Mouse (Mus musculus): ENCODE results near the gene Zfp239. TPM values are rescaled to one million over a fixed set of nuclear protein-coding genes. Genes with fewer than 3 reads are reported as not detected.
"Not testable (repeated sequence)": the region's sequence is repeated elsewhere in the genome, so short reads cannot be mapped to it uniquely, and the experiment has no call there.

Gene Zfp239
- total RNA-seq (2021), result 1 to 10 TPM in 1 of 2 experiments, under 1 TPM in 1; 0.80 to 1.2 TPM
- long read RNA-seq, experiment 1, partial matches to known transcripts, result 0 of 2 reads
- long read RNA-seq, experiment 1, other reads (novel, unspliced or antisense), result 2 of 2 reads
- long read RNA-seq, experiment 2, partial matches to known transcripts, result 0 of 2 reads
- long read RNA-seq, experiment 2, other reads (novel, unspliced or antisense), result 2 of 2 reads

- DNase-seq (ENCODE audit: low spot score in 2 of 2), result no peak
These were observed at the start of gene Zfp239 for GRCm38 (mm10) chr6:117861848-117862247. Zfp239 (plus strand) TSS chr6:117862100.

DNA sequence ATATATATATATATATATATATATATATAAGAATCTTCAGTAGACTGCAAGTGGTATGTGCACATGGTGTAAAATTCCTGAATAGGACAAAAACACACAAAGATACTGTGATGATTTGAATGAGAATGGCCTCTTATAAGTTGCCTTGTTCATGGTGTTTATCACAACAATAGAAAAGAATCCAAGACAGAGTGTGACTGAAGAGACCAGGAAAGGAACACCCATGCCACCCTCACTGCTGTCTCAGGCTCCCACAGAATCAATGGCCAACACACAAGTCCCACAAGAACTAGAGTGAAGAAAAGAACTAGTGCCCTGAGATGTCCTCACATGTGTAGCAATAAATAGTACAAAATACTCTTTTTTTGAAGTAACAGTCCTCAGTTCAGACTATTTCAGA, 47.2 kb upstream of the Zfp239 start:
- DNase-seq (ENCODE audit: low spot score in 2 of 2), result no peak

GRCm38 (mm10) chr6:117817108-117817541, 44.8 kb upstream of the Zfp239 start:
- DNase-seq (ENCODE audit: low spot score in 2 of 2), result no peak

DNA sequence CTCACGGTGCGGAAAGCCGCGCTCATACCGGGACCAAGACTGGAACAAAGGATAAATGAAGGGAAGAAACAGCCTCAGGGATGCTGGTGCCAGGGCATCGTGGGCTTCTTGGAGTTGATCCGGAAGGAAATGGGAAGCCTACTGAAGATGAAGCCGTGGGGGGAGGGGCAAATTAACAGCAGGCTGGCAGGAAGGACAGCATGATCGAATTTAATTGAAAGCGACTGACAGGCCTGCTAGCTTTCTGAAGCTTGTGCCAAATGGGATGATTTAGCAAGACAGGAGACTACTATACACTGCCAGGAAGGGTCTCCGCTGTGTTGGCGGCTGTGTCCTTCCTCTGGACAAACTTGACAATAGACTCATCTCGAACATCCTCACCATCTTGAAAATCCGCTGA, 41.6 kb upstream of the Zfp239 start:
- DNase-seq (ENCODE audit: low spot score in 2 of 2), result no peak

GRCm38 (mm10) chr6:117825369-117825768, 36.5 kb upstream of the Zfp239 start:
- peak; percentile 36 to 67 for DNase-seq (ENCODE audit: low spot score in 2 of 2)

DNA sequence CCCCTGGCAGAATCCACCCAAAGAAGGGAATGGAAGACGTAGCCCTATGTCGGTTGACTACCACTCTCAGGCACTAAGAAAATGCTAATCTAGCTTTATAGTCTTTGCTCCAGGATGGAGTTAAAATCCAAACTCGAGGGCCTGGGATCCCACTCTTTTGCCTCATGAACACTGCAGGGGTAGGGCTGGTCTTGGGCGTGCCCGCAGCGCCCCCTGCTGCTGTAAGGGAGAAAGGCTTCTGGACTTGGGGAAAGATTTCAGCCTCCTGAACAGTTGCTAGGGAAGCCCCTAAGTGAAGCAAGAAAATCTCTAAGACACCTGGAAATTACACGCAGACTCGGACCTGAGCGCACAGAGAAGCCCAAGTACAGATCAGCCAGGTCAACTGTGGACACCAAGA, 33.6 kb upstream of the Zfp239 start:
- peak; percentile 44 to 62 for DNase-seq (ENCODE audit: low spot score in 2 of 2)

- DNase-seq (ENCODE audit: low spot score in 2 of 2), result peak; percentile 92 to 94
These were observed 21.0 kb upstream of the Zfp239 start, which contains the start of gene Zfp637 for GRCm38 (mm10) chr6:117840686-117841510. Zfp637 (plus strand) TSS chr6:117841180.

DNA sequence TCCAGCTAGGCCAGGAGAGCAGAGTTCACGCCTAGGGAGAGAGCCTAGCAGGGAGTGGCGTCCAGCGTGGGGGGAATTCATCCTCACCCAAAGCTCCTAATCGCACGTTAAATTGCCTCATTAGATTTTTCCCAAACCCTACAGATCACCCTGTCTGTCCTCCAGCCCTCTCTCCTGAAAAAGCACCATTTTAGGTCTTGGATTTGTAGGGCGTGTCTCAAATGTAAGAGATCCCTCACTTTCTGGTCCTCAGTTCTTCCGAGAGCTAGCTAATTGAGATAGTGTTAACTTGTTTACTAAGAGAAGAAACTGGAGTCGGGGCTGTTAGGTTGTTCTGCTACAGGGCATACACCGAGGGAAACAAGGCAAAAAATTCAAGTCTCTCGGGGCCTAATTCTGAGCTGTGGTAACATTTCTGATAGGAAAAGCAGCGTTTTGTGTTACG, 20.4 kb upstream of the Zfp239 start:
- DNase-seq (ENCODE audit: low spot score in 2 of 2), result no peak

DNA sequence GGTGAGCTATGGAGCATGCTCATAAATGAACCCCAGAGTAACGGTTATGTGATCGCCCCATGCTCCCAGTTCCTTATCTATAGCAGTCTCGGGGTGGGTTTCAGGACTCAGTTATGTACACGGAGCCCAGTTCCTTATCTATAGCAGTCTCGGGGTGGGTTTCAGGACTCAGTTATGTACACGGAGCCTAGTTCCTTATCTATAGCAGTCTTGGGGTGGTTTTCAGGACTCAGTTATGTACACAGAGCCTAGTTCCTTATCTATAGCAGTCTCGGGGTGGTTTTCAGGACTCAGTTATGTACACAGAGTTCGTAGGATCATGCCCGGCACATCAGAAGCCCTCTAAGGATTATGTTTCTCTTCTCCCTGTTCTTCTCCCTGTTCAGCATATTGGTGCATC, 17.3 kb upstream of the Zfp239 start:
- no peak for DNase-seq (ENCODE audit: low spot score in 2 of 2)

DNA sequence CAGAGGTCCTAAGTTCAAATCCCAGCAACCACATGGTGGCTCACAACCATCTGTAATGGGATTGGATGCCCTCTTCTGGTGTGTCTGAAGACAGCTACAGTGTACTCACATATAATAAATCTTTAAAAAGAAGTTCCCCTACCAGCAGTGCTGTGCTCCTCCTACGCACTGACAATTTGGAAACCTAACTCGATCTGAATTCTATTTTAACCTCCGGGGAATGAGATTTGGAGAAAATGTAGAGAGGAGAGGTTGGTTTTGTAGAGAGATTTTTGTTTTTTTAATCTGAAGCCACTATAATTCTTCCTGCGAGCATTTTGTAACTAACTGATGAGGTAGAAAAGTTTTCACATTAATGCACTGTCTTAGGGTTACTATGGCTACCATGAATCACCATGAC, 15.2 kb upstream of the Zfp239 start:
- not testable (repeated sequence) for DNase-seq (ENCODE audit: low spot score in 2 of 2)

- no peak for DNase-seq (ENCODE audit: low spot score in 2 of 2)
These were observed 14.1 kb upstream of the Zfp239 start for GRCm38 (mm10) chr6:117847772-117848171.

DNA sequence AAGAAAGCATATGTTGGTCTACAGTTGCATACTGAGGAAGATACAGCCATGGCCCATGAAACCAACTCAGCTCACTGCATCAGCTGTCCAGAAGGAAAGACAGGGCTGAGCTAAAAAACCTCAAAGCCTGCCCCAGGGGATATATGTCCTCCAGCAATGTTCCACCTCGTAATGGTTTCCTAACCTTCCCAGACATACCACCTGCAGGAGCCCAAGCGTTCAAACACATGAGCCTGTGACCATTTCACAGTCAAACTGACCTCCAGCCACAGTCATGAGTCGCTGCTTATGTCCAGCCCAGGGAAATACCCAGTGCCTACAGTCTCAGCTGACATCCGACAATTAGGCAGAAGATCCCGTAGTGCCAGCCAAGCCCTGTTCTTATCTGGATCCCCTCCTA, 13.3 kb upstream of the Zfp239 start:
- DNase-seq (ENCODE audit: low spot score in 2 of 2), result no peak

DNA sequence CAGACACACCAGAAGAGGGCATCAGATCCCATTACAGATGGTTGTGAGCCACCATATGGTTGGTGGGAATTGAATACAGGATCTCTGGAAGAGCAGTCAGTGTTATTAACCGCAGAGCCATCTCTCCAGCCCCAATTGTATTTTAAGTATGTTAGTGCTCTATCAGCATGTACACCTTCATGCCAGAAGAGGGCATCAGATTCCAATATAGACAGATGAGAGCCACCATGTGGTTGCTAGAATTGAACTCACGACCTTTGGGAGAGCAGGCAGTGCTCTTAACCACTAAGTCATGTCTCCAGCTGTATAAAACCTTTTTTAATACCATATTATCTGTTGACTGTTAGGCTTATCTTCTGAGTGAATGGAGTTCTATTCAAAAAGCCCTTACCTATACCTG, 10.2 kb upstream of the Zfp239 start:
- DNase-seq (ENCODE audit: low spot score in 2 of 2), result no peak

DNA sequence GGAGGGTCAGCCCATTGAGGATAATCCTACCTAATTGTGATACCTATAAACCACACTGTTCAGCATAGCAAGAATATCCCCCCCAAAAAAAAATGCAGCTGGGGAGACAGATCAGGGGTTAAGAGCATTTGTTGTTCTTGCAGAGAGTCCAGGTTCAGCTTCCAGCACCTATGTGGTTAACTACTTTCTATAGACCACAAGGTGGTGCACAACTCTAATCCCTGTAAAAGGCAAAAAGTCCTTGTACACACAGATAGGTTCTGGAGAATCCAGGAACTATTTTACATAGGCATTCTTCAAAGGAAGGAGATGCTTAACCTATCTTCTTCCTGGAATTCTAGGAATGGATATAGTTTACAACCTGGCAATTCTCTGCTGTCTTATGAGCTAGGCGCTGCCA, 3.9 kb upstream of the Zfp239 start:
- DNase-seq (ENCODE audit: low spot score in 2 of 2), result no peak

DNA sequence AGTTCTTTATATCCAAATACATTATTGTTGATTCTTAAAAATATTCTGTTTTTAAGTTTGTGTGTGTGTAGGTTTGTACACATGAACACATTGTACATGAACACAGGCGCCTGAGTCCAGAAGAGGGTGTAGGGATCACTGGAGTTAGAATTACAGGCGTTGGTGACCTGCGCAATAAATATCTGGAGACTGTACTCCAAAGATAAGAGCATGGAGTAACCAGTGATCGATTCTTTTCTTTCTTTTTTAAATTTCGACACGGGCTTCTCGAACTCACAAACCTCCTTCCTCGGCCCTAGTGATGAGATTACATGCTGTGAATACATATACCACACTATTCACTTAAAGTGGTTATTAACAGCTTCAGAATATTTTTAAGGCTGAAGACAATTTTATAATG, 565 bp downstream of the Zfp239 start:
- DNase-seq (ENCODE audit: low spot score in 2 of 2), result no peak

DNA sequence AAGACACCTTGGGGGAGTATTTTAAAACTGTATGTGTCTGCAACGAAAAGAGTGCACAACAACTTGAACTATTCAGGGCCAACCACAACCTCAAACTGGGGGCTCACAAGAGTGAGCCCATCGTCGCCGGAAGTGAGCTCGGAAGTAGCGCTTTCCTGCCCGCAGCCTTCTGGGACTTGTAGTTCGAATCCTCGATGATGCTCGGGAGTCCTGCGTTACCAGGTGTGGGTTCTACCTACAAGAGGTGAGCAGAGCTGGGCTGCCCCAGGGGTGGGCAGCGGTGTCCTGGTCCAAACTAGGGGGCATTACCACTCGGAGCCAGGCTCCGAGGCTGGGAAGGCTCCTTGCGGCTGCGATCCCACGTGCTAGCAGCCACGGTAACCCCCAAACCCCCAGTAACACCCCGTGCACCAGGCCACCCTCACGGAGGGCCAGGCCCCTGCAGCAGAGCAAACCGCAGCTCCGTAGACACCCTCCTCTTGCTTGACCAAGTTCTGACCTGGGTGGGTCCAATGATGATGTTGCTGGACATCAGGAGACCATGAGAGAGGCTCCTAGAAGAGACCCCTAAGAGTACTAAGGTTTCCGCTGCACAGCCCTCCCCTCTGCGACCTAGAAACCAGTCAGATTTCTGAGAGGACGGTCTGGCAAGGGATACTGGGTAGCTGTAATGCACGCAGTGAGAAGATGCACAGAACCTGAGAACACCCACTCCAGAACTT, 1.2 kb downstream of the Zfp239 start:
- DNase-seq (ENCODE audit: low spot score in 2 of 2), result peak in 1 of 2 experiments; percentile 41

GRCm38 (mm10) chr6:117863751-117864150, 1.9 kb downstream of the Zfp239 start:
- DNase-seq (ENCODE audit: low spot score in 2 of 2), result no peak

GRCm38 (mm10) chr6:117868187-117868586, 6.3 kb downstream of the Zfp239 start:
- DNase-seq (ENCODE audit: low spot score in 2 of 2), result no peak

- no peak for DNase-seq (ENCODE audit: low spot score in 2 of 2)
These were observed 9.1 kb downstream of the Zfp239 start for GRCm38 (mm10) chr6:117871034-117871433.

GRCm38 (mm10) chr6:117873450-117873849, 11.6 kb downstream of the Zfp239 start:
- not testable (repeated sequence) for DNase-seq (ENCODE audit: low spot score in 2 of 2)

- DNase-seq (ENCODE audit: low spot score in 2 of 2), result no peak
These were observed 12.9 kb downstream of the Zfp239 start for GRCm38 (mm10) chr6:117874621-117875281.
